Comparison of ENCODE assay signal across 10 mouse cellular contexts in the genomic region with DNA sequence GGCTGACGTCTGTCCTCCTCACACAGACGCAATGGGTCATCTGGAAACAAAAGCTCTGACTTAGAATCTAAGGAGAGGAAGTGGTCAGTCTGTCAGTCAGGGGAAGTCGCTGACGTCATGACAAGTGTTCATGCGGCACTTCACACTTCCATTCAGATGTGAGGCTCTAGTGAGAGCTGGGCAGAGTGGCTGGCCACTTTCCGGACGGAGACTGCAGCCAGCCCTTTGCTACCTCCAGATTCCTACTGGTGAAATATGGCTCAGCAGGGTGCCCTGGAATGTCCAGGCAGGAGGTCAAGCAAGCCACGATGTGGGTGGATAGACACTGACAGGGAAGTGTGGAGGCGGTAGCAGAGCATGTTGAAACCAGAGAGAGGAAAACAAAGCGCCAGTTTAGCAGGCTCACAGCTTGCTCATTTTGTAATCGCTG.
DNase-seq lines count a peak whose midpoint lies in the region; ATAC-seq lines count a peak whose summit lies in the region.
"Had no signal": no experiment of that assay in that cellular context is flagged by ENCODE, and none has a peak within 500 bp of the region (broad histone marks: within the 10 kb centered on the region; RNA-seq: fewer than 3 reads in every experiment).

No protein-coding gene starts in this region.

- H3K36me3 ChIP-seq in forebrain, embryonic 16.5 days (ENCODE audit: control insufficient read depth, insufficient read depth): no peaks in the 10 kb centered on the region
- H3K36me3 ChIP-seq: neural tube, embryonic 12.5 days had no signal

- ATAC-seq in forebrain, embryonic 16.5 days: no peak

- H3K4me1 ChIP-seq in forebrain, embryonic 16.5 days (replicated peaks; ENCODE audit: control insufficient read depth, insufficient read depth, low read length): 0 out of 2 replicates have a peak, but pooled peaks cover 2% of the 10 kb centered on the region

- DNase-seq in adrenal gland, adult 2 months: peak; percentile 62
- DNase-seq in adrenal gland, adult 18-20 months (ENCODE audit: low spot score in 2 of 2): no peak
- DNase-seq in adrenal gland, postnatal 10 days: peak; percentile 50
- DNase-seq in kidney, adult 18-20 months: peak; percentile 46
- peak; percentile 67 for DNase-seq in lung, postnatal 25 days (ENCODE audit: low spot score)
- DNase-seq in thymus, adult 18-20 months: no peak
- no peak for DNase-seq in embryo, embryonic 11 days

- H3K4me3 ChIP-seq in forebrain, embryonic 16.5 days (replicated peaks; ENCODE audit: low read length): no peak overlapping the region
- H3K4me3 ChIP-seq: embryonic facial prominence, embryonic 12.5 days; neural tube, embryonic 12.5 days had no signal

- H3K9me3 ChIP-seq in forebrain, embryonic 16.5 days (ENCODE audit: control insufficient read depth, low read length): no peaks in the 10 kb centered on the region
- H3K9me3 ChIP-seq: embryonic facial prominence, embryonic 12.5 days; neural tube, embryonic 12.5 days had no signal

- H3K27ac ChIP-seq in forebrain, embryonic 16.5 days (ENCODE audit: low read length): no peak overlapping the region
- H3K27ac ChIP-seq: embryonic facial prominence, embryonic 12.5 days; neural tube, embryonic 12.5 days had no signal

- WGBS in forebrain, embryonic 16.5 days: 76% methylated on average over 11 of the region's 11 CpGs

- H3K9ac ChIP-seq in forebrain, embryonic 16.5 days (replicated peaks; ENCODE audit: low read depth, low read length): no peak overlapping the region
- H3K9ac ChIP-seq: embryonic facial prominence, embryonic 12.5 days; neural tube, embryonic 12.5 days had no signal

- no peak overlapping the region for H3K4me2 ChIP-seq in forebrain, embryonic 16.5 days (ENCODE audit: low read length)
- H3K4me2 ChIP-seq: embryonic facial prominence, embryonic 12.5 days; neural tube, embryonic 12.5 days had no signal

- H3K27me3 ChIP-seq in forebrain, embryonic 16.5 days (replicated peaks; ENCODE audit: control insufficient read depth, insufficient read depth, low read length): no peaks in the 10 kb centered on the region
- H3K27me3 ChIP-seq: embryonic facial prominence, embryonic 12.5 days; neural tube, embryonic 12.5 days had no signal

Comparison
In these comparisons a context has a peak if more than half of its experiments do, and no peak if none do; other contexts are left out.
1. DNase-seq: peak in adrenal gland, adult 2 months (single experiment), adrenal gland, postnatal 10 days (single experiment), kidney, adult 18-20 months (single experiment) and lung, postnatal 25 days (single experiment); none in adrenal gland, adult 18-20 months (0 of 2), thymus, adult 18-20 months (0 of 2) and embryo, embryonic 11 days (single experiment).